Mouse (Mus musculus): Measurements from ENCODE around the gene 1700069L16Rik.

The 1700069L16Rik gene

GRCm38 (mm10) chr5:113690069-113690548 is 34.5 kb downstream of the 1700069L16Rik start:
- no peak for DNase-seq (ENCODE audit: low read depth, low spot score)

- no peak for DNase-seq (ENCODE audit: low read depth, low spot score)
These were observed 37.1 kb downstream of the 1700069L16Rik start for GRCm38 (mm10) chr5:113687514-113687913.

GRCm38 (mm10) chr5:113685471-113685870 is 39.1 kb downstream of the 1700069L16Rik start:
- no peak for DNase-seq (ENCODE audit: low read depth, low spot score)

- DNase-seq (ENCODE audit: low read depth, low spot score): no peak
These were observed 41.3 kb downstream of the 1700069L16Rik start for GRCm38 (mm10) chr5:113683246-113683645.

- DNase-seq (ENCODE audit: low read depth, low spot score): no peak
These were observed 42.1 kb downstream of the 1700069L16Rik start for GRCm38 (mm10) chr5:113682472-113682871.

GRCm38 (mm10) chr5:113681219-113681618 is 43.4 kb downstream of the 1700069L16Rik start:
- DNase-seq (ENCODE audit: low read depth, low spot score): no peak

- no peak for DNase-seq (ENCODE audit: low read depth, low spot score)
These were observed 45.1 kb downstream of the 1700069L16Rik start for GRCm38 (mm10) chr5:113679509-113679908.

- no peak for DNase-seq (ENCODE audit: low read depth, low spot score)
These were observed 45.7 kb downstream of the 1700069L16Rik start for GRCm38 (mm10) chr5:113678743-113679452.

GRCm38 (mm10) chr5:113677541-113677940 is 47.0 kb downstream of the 1700069L16Rik start:
- no peak for DNase-seq (ENCODE audit: low read depth, low spot score)

GRCm38 (mm10) chr5:113674851-113675250 is 49.7 kb downstream of the 1700069L16Rik start:
- no peak for DNase-seq (ENCODE audit: low read depth, low spot score)

- DNase-seq (ENCODE audit: low read depth, low spot score): no peak
These were observed 52.1 kb downstream of the 1700069L16Rik start for GRCm38 (mm10) chr5:113672456-113672855.

GRCm38 (mm10) chr5:113670597-113670996 is 54.0 kb downstream of the 1700069L16Rik start:
- no peak for DNase-seq (ENCODE audit: low read depth, low spot score)

- no peak for DNase-seq (ENCODE audit: low read depth, low spot score)
These were observed 54.5 kb downstream of the 1700069L16Rik start for GRCm38 (mm10) chr5:113670110-113670509.

GRCm38 (mm10) chr5:113664629-113665195 is 59.9 kb downstream of the 1700069L16Rik start:
- DNase-seq (ENCODE audit: low read depth, low spot score): no peak

- DNase-seq (ENCODE audit: low read depth, low spot score): no peak
These were observed 60.4 kb downstream of the 1700069L16Rik start for GRCm38 (mm10) chr5:113664127-113664526.

- no peak for DNase-seq (ENCODE audit: low read depth, low spot score)
These were observed 63.7 kb downstream of the 1700069L16Rik start for GRCm38 (mm10) chr5:113660872-113661271.

GRCm38 (mm10) chr5:113654821-113655220 is 69.8 kb downstream of the 1700069L16Rik start:
- DNase-seq (ENCODE audit: low read depth, low spot score): no peak

GRCm38 (mm10) chr5:113654206-113654605 is 70.4 kb downstream of the 1700069L16Rik start:
- no peak for DNase-seq (ENCODE audit: low read depth, low spot score)

- no peak for DNase-seq (ENCODE audit: low read depth, low spot score)
These were observed 72.4 kb downstream of the 1700069L16Rik start for GRCm38 (mm10) chr5:113652215-113652614.

GRCm38 (mm10) chr5:113650035-113650865 is 74.3 kb downstream of the 1700069L16Rik start, which contains the start of gene Cmklr1:
TSS of gene Cmklr1 (minus strand) at chr5:113650426.
- DNase-seq (ENCODE audit: low read depth, low spot score): no peak

GRCm38 (mm10) chr5:113648647-113649211 is 75.8 kb downstream of the 1700069L16Rik start:
- no peak for DNase-seq (ENCODE audit: low read depth, low spot score)

GRCm38 (mm10) chr5:113647141-113647540 is 77.4 kb downstream of the 1700069L16Rik start:
- DNase-seq (ENCODE audit: low read depth, low spot score): no peak
